Mouse (Mus musculus): ENCODE data around the gene Nprl2.
A peak's percentile ranks its signal among the peaks of the same experiment; 100 is the strongest.

Gene Nprl2

DNA sequence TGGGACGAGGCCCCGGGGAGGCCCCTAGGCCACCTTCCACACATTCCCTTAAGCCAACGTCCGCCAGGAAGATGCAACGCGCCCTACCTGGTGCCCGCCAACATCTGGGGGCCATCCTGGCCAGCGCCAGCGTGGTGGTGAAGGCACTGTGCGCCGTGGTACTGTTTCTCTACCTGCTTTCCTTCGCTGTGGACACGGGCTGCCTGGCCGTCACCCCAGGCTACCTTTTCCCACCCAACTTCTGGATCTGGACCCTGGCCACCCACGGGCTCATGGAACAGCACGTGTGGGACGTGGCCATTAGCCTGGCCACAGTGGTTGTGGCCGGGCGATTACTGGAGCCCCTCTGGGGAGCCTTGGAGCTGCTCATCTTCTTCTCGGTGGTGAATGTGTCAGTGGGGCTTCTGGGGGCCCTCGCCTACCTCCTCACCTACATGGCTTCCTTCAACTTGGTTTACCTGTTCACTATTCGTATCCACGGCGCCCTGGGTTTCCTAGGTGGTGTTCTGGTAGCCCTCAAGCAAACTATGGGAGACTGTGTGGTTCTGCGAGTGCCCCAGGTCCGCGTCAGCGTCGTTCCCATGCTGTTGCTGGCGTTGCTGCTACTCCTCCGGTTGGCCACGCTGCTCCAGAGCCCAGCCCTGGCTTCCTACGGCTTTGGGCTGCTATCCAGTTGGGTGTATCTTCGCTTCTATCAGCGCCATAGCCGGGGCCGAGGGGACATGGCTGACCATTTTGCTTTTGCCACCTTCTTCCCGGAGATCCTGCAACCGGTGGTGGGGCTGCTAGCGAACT is 7.4 kb upstream of the Nprl2 start:
- DNase-seq (ENCODE audit: low read depth, low spot score): no peak

DNA sequence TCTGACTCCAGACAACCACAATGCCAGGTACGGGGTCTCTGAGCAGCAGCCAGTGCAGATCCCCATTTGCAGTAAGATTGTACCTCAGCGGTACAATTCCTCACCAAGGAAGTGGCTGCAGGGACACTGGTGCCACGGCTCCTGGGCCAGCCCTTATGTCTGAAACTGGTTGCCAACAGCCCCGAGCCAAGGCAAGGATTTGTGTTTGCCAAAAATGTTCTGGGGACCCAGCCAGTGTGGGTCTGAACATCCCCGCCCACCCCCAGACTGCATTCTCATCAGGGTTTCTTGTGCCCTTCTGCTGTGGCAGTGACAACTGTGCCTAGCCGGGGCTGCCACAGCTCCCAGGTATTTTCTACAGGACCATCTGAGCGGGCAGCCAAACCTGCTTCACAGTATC is 3.8 kb upstream of the Nprl2 start:
- no peak for DNase-seq (ENCODE audit: low read depth, low spot score)

DNA sequence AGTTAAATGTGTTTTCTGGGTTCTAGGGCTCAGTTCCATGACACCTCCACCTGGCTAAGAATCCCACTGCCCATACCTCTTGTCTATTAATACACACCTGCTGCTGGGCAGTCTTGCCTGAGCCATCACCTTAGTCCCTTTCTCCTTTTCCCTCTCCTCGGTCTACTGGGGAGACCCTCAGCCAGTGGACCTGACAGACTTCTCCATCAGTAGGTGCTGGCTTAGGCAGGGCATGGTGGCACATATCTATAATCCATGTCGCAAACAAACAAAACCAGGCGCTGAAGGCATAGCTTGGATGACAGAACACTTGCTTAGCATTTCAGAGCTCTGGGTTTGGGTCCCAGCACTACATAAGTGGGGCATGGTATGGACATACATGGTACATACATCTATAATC is 3.3 kb upstream of the Nprl2 start:
- no peak for DNase-seq (ENCODE audit: low read depth, low spot score)

DNA sequence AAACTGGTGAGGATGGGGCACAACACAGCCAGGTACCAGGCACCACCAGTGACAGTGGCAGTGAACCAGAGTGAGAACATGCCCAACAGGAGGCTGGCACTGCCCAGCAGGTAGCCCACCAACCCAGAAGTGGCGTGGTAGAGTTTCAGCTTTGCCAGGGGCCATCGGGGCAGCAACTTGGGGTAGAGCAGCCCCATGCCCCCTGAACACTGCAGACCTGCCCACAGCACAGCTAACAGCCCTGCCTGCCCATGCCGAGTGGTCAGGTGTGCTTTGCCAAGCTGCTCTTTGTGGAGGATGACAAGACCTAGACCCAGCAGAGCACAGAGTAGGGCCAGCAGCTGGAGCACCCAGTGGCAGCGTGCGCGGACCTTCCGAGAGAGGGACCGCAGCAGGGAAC is 2.1 kb upstream of the Nprl2 start:
- no peak for DNase-seq (ENCODE audit: low read depth, low spot score)

DNA sequence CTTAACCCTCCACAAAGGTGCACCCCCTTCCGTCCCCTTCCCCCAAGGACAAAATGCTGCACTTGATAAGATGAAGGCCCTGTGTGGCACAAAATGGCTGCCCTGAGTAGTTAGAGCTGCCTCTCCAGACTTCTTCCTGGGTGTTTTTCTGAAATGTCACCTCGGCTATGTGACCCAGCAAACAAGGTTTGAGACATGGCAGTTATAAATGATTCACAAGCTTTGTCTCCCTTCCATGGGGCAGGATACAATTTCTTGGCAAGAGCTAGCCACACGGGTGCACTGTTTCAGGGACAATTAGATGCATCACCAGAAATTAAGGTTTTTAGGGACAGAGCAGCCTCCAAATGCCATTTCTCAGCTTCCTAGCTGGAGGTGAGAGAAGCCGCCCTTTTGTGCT is 1.6 kb upstream of the Nprl2 start:
- DNase-seq (ENCODE audit: low read depth, low spot score): no peak

DNA sequence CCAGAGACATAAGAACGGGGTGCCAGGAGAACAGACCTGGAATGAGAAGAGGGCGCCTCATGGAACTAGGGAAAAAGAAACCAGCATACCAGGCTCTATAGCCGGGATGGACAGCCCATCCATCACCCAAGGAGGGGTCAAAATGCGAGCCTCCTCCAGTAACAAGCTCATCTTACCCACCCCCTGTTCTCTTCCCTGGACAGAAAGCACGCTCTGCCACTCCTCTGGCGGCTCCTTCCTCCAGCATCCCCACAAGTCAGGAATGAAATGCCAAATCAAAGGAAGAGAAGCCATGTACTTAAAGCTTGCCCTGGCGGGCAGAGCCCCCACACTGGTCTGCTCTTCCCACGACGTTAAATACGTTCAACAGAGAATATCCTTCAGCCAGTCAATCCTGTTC is 1.0 kb upstream of the Nprl2 start:
- no peak for DNase-seq (ENCODE audit: low read depth, low spot score)

DNA sequence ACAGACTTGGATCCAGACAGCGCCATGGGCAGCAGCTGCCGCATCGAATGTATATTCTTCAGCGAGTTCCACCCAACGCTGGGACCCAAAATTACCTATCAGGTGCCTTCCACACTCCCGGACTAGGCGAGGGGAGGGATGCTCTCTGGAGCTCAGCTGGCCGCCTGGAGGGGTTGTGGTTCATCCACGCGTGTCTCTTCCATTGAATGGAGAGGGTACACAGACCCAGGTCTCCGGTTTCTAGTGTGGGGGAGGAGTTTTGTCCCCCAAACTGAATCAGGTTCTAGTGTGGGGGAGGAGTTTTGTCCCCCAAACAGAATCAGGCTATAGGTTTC is 293 bp downstream of the Nprl2 start:
- no peak for DNase-seq (ENCODE audit: low read depth, low spot score)

DNA sequence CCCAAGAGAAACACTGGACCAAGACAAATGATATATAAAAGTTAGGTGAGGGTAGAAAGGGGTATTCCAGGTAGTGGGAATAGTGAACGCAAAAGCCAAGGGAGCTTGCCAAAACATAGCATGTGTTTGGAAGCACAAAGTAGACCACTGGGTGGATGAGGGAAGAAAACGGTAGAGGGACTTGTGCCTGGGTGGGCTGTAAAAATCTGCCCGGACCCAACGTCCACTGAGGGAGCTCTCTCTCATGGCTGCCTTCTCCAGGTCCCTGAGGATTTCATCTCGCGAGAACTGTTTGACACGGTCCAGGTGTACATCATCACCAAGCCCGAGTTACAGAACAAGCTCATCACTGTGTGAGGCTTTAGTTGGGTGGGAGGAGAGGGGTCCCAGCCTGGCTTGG is 695 bp downstream of the Nprl2 start:
- no peak for DNase-seq (ENCODE audit: low read depth, low spot score)

DNA sequence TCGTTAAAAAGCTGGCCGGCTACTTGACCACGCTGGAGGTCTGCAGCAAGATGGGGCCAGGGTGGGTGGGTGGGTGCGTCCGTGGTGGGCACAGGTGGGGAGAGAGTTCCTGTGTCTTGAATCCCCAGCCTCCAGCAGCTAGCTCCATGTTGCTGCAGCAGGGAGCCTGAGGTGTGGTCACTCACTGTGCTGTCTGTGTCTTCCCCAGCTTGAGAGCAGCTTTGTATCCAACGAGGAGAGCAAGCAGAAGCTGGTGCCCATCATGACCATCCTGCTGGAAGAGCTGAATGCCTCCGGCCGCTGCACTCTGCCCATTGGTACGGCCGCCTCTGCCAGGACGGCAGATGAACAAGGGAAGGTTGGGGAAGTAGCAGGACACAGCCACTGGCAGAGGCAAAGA is 1.3 kb downstream of the Nprl2 start:
- DNase-seq (ENCODE audit: low read depth, low spot score): no peak

DNA sequence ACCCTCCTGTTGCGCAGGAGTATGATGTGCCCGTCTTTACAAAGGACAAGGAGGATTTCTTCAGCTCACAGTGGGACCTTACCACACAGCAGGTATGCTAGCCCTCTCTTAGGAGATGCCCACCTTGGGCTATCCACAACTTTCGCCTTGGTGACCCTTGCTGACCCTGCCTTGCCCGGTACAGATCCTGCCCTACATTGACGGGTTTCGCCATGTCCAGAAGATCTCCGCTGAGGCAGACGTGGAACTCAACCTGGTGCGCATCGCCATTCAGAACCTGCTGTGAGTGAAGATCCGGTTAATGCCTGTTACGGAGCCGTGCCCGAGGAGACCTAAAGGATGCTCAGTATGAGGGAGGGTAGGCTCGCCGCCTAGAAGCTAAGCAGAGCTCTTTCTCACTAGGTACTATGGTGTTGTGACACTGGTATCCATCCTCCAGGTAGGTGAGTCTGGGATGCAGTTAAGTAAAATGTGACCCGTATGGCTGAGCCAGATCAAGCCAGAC is 2.2 kb downstream of the Nprl2 start:
- no peak for DNase-seq (ENCODE audit: low read depth, low spot score)

DNA sequence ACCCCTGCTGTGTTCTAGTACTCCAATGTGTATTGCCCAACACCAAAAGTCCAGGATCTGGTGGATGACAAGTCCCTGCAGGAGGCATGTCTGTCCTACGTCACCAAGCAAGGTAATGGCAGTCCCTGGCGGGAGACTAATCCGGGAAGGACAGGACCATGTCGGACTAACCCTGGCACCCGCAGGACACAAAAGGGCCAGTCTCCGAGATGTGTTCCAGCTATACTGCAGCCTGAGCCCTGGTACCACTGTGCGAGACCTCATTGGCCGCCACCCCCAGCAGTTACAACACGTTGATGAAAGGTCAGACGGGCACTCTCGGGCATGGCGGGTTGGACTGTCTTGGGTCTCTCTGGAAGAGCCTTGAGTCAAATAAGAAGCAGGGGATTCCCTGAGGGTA is 2.7 kb downstream of the Nprl2 start:
- no peak for DNase-seq (ENCODE audit: low read depth, low spot score)

DNA sequence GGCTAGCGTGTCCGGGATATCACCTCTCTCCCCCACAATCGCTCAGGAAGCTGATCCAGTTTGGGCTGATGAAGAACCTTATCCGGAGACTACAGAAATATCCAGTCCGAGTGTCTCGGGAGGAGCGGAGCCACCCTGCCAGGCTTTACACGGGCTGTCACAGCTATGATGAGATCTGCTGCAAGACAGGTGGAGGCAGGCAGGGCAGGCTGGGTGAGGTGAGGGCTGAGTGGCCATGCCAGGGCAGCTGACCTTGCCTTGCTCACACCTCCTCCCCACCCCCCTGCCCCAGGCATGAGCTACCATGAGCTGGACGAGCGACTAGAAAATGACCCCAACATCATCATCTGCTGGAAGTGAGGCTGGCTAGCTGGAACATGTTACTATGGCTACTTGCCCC is 3.2 kb downstream of the Nprl2 start:
- DNase-seq (ENCODE audit: low read depth, low spot score): no peak

DNA sequence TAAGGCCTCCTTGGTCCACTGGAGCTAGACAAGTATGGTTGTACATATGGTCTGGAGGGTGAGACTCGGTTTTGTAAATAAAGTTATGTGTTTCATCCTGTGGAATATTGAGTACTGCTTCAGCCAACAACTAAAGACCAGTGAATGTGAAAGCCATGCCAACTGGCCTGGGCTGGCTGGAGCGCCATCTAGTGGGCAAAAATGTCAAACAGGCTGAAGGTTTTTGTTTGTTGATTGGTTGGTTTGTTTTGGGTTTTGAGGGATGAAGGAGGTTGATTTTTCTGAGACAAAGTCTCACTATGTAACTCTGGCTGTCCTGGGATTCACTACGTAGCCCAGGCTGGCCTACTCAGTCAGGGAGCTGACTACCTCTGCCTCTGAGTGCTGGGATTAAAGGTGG is 3.6 kb downstream of the Nprl2 start:
- peak; percentile 78 for DNase-seq (ENCODE audit: low read depth, low spot score)

DNA sequence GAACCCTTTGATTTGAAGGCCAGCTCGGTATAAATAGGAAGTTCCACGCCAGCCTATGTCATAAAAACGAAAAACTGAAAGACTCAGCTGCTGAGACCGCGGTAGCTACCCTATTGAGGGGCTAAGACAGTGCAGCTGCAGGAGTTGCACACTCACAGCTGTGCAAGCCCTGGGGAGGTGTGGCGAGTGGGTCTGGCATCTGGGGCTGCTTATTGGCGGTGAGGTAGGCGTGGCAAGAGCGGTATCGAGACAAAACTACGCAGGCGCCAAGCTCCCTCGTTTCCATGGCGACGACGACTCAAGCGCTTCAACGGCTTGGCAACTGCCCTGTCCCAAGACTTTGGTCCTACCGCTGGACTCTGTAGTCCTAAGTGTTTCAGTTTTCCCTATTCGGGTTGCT is 5.0 kb downstream of the Nprl2 start, which contains the start of gene Zmynd10:
Zmynd10 (plus strand) TSS at position 273 of the 400 bp plus-strand sequence.
- peak; percentile 86 for DNase-seq (ENCODE audit: low read depth, low spot score)

DNA sequence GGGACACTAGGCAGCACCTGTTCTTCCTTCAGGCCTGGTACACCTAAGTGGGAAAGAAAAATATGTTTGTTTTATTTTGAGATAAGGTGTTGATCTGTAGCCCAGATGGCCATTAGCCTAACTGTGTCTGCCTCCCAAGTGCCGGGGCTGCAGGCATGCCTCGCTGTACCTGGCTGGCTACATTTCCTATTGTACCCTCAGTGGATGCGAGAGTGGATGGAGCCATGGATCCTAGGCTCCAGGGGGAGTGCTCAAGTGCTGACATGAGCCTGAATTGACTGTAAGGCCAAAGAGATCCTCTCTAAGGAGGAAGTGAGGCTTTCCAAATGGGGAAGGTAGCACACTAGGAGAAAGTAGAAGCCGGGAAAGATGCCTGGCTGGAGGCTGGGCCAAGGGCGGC is 5.9 kb downstream of the Nprl2 start:
- DNase-seq (ENCODE audit: low read depth, low spot score): no peak

DNA sequence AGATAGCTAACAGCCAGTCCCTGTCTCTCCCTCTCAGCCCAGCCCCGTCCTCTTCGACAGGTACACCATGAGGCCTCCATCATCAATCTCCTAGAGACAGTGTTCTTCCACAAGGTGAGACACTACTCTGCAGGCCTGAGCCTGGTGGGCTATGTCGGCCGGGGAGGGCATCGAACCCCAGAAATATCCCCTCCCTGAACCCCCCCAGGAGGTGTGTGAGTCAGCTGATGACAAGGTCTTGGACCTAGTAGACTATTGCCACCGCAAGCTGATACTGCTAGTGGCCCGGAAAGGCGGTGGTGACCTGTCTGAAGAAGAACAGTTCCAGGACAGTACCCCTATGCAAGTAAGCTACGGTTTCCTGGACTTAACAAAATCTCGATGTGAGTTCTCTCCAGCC is 6.8 kb downstream of the Nprl2 start:
- no peak for DNase-seq (ENCODE audit: low read depth, low spot score)

DNA sequence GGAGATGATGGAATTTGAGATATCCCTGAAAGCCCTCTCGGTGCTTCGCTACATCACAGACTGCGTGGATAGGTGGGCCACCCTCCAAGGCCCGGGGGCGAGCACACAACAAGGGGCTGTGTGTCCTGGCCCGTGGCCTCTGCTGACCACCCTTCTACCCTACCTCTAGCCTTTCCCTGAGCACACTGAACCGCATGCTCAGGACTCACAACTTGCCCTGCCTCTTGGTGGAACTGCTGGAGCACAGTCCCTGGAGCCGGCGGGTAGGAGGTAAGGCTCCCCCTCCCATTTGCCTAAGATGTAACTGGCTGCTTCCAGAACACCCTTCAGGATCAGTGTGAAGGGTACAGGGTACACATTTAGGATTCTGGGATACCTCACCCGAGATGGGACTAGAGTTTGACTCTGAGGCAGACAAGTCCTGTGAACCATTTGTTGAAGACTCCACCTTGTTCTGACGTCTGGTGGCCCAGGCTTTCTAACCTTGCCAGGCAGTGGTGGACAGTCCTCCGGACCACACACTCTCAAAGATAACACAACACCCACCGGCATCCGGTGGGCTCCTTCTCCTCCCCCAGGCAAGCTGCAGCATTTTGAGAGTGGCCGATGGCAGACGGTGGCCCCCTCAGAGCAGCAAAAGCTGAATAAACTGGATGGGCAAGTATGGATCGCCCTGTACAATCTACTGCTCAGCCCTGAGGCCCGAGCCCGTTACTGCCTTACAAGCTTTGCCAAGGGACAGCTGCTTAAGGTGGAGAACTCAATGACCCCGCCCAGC is 7.5 kb downstream of the Nprl2 start:
- no peak for DNase-seq (ENCODE audit: low read depth, low spot score)

DNA sequence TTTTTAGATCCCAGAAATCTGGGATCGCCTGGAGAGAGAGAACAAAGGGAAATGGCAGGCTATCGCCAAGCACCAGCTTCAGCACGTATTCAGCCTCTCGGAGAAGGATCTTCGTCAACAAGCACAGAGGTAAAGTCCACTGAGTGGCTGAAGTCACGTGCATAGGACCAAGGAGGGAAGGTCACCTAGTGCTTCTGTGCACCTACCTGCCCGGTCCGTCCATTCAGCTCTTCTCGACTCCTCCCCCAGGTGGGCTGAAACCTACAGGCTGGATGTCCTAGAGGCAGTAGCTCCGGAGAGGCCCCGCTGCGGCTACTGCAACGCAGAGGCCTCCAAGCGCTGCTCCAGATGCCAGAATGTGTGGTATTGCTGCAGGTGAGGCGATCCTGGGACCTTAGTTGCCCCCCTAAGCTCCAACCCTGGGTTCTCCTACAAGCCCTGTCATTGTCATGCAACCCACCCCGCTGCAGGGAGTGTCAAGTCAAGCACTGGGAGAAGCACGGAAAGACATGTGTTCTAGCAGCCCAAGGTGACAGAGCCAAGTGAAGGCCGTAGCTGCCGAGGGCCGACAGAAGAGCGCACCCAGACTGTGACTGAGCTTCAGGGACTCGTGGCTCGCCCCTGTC is 8.6 kb downstream of the Nprl2 start:
- no peak for DNase-seq (ENCODE audit: low read depth, low spot score)

DNA sequence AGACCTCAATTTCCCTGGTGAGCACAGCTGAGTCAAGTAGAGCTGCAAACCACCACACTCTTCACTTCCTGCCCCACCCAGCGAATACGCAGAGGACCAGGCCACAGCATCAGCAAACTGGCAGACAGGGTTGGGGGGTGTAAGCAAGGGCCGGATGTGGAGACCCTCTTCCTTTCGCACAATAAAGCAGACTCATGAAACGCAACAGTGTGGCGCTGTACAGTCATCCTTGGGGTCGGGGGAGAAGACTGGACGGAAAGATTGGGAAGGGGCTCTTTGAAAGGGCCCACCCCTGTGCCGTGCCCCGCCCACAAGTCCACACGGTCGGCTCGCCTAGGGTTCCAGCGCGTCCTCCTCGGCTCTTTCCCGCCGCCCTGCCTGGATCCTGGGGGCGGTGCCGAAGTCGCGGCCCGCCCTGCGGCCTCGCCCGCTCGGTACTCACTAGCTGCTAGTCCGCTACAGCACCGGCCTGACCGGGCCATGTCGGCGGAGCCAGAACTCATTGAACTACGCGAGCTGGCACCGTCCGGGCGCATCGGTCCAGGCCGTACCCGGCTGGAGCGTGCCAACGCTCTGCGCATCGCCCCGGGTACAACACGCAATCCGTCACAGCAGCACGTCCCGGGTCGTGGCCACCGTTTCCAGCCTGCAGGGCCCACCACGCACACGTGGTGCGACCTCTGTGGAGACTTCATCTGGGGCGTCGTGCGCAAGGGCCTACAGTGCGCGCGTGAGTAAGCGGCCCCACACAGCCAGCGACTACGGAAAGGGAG is 9.3 kb downstream of the Nprl2 start, which contains the start of gene Rassf1:
Rassf1 (plus strand) TSS at position 439 of the 773 bp plus-strand sequence.
- DNase-seq (ENCODE audit: low read depth, low spot score): peak; percentile 90

DNA sequence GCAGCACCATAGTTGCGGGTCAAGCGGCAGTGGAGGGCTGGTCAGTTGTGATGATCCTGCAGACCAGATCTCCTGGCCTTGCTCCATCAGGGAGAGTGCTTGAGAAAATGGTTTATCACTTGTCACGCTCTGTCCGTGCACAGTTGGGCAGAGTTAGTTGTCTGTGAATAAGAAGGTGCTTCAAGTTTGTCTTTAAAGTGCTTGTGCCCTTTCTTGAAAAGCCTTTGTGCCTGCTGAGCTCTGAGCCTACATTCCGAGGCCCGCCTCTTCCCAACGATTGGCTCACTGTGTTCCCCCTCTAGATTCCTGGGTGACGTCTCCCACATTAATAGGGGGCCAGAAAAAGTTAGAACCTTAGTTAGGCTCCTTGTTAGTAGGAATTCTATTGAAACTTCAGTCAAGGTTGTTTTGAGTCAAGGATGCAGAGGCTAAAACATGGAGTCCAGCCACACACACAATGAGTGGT is 9.9 kb downstream of the Nprl2 start:
- no peak for DNase-seq (ENCODE audit: low read depth, low spot score)

DNA sequence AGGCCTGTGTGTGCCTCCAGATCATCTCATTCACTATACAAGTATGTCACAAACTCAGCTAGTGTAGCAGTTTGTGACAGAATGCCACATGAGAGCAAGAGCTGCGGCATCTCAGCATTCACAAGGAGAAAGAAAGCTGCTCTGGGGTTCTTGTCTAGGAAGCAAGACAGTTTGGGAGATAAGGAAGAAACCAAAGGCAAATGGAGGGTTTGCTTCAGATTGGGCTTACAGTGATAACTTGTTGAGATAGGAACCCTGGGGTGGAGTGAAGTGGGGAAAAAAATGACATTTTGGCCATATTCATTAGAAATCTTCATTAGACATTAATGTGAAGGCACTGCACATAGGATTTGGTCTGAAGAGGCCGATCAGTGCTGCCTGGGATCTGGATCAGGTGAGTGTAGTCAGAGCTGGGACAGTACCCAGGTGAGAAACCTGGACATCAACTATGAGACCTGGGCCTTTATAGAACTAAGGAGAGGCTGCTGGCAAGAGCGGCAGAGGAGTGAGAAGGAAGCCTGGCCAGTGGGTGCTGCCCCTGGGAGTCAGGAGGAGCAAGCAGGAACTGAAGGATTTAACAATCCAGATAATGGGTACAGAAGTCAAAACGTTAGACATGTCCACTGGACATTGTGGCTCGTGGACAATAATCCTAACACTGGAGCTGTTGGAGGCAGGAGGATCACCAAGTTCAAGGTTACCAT is 10.8 kb downstream of the Nprl2 start:
- no peak for DNase-seq (ENCODE audit: low read depth, low spot score)
